Mouse (Mus musculus): Measurements from ENCODE around the gene Sdhaf2. TPM values are rescaled to one million over a fixed set of nuclear protein-coding genes. Genes with fewer than 3 reads are reported as not detected.

The Sdhaf2 gene
- total and polyA plus RNA-seq, 3 experiments, result 68.5 to 74.6 TPM; not detected in 1

DNA sequence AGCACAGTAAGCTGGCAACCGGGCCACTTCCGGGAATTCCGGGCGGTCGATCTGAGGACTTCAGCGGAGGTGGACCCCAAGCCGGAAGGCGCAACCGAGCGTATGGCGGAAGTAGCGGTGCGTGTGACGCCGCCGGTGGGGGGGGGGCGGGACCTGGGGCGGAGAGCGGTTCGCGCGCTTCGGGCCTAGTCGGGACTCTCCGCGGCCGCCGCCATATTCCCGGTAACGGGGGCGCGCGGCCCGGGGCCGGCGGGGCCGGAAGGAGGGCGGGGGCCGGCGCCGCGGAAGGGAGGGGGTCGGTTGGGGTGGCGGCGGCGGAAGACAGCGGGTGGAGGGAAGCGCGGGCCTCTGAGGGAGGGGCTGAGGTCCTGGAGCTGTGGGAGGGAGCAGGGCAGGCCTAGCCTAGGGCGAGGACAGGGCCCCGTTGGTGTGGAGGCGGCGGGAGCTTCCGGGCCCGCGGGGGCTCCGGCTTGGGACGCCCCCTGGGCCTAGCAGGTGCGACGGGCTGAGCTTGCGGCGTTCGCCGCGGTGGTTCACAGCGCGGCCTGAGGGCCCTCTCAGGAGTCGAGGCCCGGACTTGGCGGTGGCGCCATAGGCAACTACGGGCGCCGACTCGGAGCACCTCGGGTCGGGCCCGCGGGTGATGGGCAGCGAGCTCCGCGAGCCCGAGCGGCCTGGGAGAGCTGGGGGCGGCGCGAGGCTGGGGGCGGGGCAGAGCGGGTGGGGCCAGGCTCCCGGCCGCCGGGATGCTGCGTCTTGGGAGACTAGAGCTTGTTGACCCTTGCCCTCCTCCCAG is 638 bp downstream of the Sdhaf2 start, which contains the start of gene Cpsf7 (continued):
- TF ChIP-seq USF1 (IDR thresholded peaks at IDR 0.05; ENCODE audit: low read depth, low read length) (peak; percentile 57; the same call in 1 of the 2 replicates), POLR2AphosphoS2 (IDR thresholded peaks at IDR 0.05; ENCODE audit: low read length) (peak; percentile 93; the same call in 1 of the 2 replicates), TCF12 (IDR thresholded peaks at IDR 0.05; ENCODE audit: low read depth, low read length) (peak; percentile 76), MAZ (IDR thresholded peaks at IDR 0.05; ENCODE audit: low read depth, low read length) (peak; percentile 87), ZC3H11A (IDR thresholded peaks at IDR 0.05; ENCODE audit: low read depth, low read length) (no peak), ZNF384 (IDR thresholded peaks at IDR 0.05; ENCODE audit: low read depth, low read length) (no peak), MYC (IDR thresholded peaks at IDR 0.05; ENCODE audit: low read depth, low read length) (no peak), HCFC1 (IDR thresholded peaks at IDR 0.05; ENCODE audit: low read depth, low read length) (peak; percentile 87), TAL1 (IDR thresholded peaks at IDR 0.05; ENCODE audit: low read length) (no peak)

DNA sequence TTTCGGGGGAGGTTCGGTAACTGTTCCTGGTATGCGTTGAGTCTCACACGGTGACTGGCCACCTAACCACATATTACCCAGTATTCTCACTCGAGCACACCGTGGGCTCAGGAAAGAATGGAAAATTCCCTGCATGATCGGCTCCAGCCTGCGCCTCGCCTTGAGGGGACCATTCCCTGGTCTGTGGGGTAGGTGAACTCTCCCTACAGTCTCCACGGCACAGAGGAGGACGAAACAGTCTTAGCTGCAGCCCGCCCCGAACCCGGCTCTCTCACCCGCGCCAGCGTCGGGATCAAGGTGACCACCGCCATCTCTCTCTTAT is 1.2 kb downstream of the Sdhaf2 start:
- peaks cover 17 to 23% of the 10 kb centered on the region in 2 experiments for H3K4me1 ChIP-seq (ENCODE audit: control insufficient read depth in 1 of 2, insufficient read depth in 2 of 2, low read length in 2 of 2)
- peaks cover 17 to 45% of the 10 kb centered on the region in 2 experiments for H3K36me3 ChIP-seq (ENCODE audit: control insufficient read depth in 1 of 2, insufficient read depth in 2 of 2, low read length in 2 of 2)
- H3K27me3 ChIP-seq (ENCODE audit: control insufficient read depth in 1 of 2, insufficient read depth in 2 of 2, low read length in 2 of 2), result no peaks in the 10 kb centered on the region
- no peak for TF ChIP-seq ELF1 (IDR thresholded peaks at IDR 0.05; ENCODE audit: low read depth, low read length)
- TF ChIP-seq ZC3H11A (IDR thresholded peaks at IDR 0.05; ENCODE audit: low read depth, low read length), result 0 out of 2 replicates have a peak, but pooled peaks have one; percentile 18
- no peak for TF ChIP-seq MYC (IDR thresholded peaks at IDR 0.05; ENCODE audit: low read depth, low read length)
- TF ChIP-seq SIN3A (IDR thresholded peaks at IDR 0.05; ENCODE audit: low read length), result peak; percentile 91; the same call in 1 of the 2 replicates
- TF ChIP-seq POLR2AphosphoS2 (IDR thresholded peaks at IDR 0.05; ENCODE audit: low read length), result no peak; the same call in 1 of the 2 replicates
- peak in 1 of 2 experiments; percentile 87; a peak in 2 of 4 replicates for TF ChIP-seq POLR2A (IDR thresholded peaks at IDR 0.05; ENCODE audit: control insufficient read depth in 1 of 2, insufficient read depth in 1 of 2, low read depth in 1 of 2, low read length in 2 of 2, poor library complexity in 1 of 2)
- peak; percentile 66 for TF ChIP-seq MXI1 (IDR thresholded peaks at IDR 0.05; ENCODE audit: low read depth, low read length)
- no peak for TF ChIP-seq GATA1 (IDR thresholded peaks at IDR 0.05; ENCODE audit: low read depth, low read length)
- no peak for TF ChIP-seq EP300 (IDR thresholded peaks at IDR 0.05; ENCODE audit: low read depth in 1 of 2, low read length in 2 of 2)
- TF ChIP-seq CHD1 (IDR thresholded peaks at IDR 0.05; ENCODE audit: low read depth, low read length), result peak; percentile 97
- peak; percentile 94; the same call in 1 of the 2 replicates for TF ChIP-seq NELFE (IDR thresholded peaks at IDR 0.05; ENCODE audit: low read depth, low read length)
- H3K9ac ChIP-seq (ENCODE audit: control insufficient read depth, low read depth, low read length, poor library complexity, severe bottlenecking), result peak overlapping the region; percentile 99
- no peaks in the 10 kb centered on the region for H3K9me3 ChIP-seq (replicated peaks; ENCODE audit: insufficient read depth, low read length)
- DNase-seq (ENCODE audit: low read depth, low spot score), result no peak
- H3K4me3 ChIP-seq (ENCODE audit: control insufficient read depth in 1 of 2, insufficient read depth in 1 of 2, low read depth in 2 of 2, low read length in 2 of 2), result peak overlapping the region; percentile 68 to 92
- H3K79me2 ChIP-seq (ENCODE audit: control insufficient read depth, insufficient read depth, low read length, poor library complexity), result peaks cover 57% of the 10 kb centered on the region
- H3K27ac ChIP-seq (ENCODE audit: control insufficient read depth, low read depth, low read length), result peak overlapping the region; percentile 62

Data from MEL (cell line).